Mouse (Mus musculus): ENCODE measurements around the gene Rarres1.

Rarres1 gene

DNA sequence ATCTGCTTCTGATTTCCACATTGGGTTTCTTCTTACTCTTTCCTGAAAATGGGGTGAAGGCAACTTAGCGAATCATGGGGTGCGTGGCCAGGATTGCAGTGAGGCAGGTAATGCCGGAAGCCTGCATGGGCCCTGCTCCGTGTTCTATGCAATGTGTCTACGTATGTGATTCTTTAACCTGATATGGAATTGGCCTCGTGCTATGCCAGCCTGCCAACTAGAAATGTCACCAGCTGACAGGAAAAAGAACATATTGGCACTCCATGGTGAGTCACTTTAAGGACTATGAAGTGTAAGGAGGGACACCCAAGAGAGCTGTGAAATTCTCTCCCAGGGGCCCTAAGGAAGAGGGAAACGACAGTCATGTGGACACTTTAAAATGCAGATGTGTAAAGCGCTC, 22.2 kb downstream of the Rarres1 start:
- no peak for DNase-seq (ENCODE audit: low spot score in 2 of 2)

DNA sequence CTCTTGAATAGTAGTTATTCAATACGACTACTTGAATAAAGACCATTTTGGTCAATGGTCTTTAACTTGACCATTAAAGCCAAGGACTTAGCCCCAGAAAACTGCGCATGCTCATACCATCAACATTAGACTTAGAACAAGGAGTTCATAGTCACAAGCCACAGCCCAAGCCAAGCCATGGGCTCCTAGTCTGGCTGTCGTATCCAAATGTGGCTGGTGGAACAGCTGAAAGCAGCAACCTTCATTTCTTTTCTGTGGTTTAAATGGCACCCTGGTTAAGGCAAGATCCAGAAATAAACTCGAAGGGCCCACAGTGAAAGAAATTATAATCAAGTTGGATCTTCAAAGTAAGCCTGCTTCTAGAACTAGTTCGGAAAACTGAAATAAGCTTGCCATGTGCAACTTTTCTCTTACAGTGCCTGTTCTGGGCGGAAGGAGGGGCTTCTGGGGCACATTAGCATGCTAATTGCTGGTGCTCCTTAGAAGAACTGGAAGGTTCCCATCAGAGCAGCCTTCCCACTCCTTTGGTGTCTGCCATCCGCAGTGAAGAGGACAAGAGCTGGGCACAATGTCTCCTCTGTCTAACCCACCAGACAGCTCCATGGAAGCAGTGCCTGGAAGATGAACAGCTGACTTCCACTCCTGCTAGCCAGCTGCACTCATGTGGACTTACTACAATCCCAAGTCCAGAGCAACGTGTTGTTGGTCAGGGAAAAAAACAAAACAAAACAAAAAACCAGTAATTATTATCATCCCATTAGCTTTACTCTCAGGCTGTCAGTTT, 23.0 kb downstream of the Rarres1 start:
- no peak for DNase-seq (ENCODE audit: low spot score in 2 of 2)

DNA sequence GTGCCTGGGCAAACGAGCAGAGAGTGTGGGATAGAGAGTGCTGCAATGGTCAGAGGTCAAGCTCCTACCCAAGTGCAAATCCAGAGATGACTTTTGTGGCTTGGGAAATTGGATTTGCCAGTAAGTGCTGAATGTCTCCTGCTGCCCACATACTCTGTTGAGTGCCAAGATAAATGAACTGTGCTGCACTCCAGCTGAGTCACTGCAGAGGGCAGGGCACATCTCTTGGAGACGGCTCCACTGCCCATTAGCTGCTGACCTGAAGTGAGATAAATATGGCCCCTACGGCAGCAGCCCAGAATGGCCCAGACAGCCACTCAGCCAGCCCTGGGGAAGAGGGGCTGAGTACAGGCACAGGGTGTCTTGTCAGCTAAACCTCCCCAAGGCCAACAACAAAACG, 25.2 kb downstream of the Rarres1 start:
- no peak for DNase-seq (ENCODE audit: low spot score in 2 of 2)

DNA sequence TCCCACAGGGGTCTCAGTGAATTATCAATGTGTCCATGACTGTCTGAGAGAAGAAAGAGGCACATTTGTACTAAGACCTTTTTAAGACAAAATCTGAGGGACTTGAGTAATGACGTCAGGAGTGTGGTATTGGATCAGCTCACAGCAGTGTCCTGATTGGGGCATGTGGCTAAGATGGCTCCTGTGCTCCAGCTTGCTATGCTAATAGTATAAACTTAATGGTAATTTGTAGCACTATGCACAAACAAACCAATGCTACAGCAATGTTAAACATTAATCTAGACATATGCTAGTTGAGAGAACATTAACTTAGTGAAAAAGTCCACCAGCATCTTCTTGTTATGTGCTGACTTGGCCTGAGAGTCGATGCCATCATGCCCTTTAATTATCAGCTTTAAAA, 30.1 kb downstream of the Rarres1 start:
- no peak for DNase-seq (ENCODE audit: low spot score in 2 of 2)

DNA sequence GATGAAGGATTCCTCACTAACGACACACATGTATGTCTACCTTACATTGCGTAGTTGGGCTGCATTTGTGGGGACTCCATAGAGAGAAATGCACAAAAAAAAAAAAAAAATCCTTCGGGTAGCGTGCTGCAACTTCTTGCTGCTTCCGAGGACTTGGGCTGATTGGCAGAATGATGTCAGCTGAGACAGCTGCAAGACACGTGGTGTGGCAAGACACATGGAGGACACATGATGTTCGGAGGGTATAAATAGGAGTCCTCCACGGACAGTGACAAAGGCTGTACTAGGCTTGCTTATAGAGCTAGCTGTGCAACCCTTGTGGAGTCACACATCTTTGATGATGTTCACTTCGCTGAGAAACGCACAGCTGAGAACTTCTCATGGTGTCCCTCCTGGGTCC, 32.9 kb downstream of the Rarres1 start:
- no peak for DNase-seq (ENCODE audit: low spot score in 2 of 2)

DNA sequence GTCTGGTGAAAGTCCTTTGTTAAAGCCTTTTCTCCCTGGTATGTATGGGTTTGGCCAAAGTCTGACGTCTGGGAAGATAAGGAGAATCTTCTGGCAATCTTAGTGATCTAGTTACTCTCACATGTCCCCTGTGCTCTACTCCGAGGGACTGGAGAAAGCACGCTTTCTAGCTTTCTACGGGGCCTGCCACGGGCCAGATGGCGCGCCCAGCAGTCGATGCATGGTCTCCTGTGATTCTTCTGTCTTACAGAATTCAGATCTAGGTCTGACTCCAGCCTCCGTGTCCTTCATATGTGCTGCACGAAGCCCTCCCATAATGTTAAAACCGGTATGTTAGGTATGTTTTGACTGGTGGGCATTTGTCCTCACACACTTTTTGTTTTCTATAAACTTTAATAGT, 35.5 kb downstream of the Rarres1 start:
- no peak for DNase-seq (ENCODE audit: low spot score in 2 of 2)

DNA sequence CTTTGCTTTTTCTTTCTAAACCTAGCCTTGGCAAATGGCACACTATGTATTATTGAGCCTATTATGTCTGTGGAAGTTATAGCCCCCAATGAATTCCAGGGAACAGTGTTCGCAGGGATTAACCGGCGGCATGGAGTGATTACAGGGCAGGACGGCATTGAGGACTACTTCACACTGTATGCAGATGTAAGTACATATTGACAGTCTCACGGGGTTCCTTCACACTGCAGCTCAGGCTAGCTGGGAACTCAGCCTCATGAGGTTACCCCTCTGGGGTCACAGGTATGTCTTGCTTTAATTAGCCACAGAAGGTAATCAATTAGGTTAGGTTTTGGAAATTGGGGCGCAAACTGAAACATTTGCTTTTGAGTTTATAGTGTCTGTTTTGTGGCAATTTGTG, 41.9 kb downstream of the Rarres1 start:
- DNase-seq (ENCODE audit: low spot score in 2 of 2): no peak

DNA sequence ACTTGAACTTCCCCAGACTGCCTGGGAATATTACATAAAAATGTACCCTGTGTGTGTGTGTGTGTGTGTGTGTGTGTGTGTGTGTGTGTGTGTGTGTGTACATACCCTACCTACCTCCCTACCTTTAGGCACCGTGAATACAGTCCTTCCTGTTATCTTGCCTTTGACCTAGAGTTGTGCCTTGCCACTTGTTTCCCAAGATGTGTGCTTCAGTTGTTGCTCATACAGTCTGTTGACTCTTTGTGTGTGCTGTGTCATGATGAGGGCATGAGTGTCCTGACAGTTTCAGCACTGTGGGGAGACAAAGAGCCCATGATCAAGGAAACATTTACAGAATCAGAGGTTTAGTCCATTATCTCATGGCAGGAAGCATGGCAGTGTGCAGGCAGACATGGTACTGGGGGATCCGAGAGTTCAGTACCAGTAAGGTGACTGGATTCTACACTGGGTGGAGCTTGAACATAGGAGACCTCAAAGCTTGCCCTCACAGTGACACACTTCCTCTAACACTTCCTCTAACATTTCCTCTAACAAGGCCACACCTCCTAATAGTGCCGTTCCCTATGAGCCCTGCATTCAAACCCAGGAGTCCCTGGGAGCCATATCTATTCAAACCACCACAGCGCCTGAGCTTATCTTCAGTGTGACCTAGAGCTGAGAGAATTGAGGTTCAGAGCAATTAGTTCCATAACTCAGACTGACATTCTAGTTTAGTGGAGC, 43.8 kb downstream of the Rarres1 start:
- no peak for DNase-seq (ENCODE audit: low spot score in 2 of 2)

DNA sequence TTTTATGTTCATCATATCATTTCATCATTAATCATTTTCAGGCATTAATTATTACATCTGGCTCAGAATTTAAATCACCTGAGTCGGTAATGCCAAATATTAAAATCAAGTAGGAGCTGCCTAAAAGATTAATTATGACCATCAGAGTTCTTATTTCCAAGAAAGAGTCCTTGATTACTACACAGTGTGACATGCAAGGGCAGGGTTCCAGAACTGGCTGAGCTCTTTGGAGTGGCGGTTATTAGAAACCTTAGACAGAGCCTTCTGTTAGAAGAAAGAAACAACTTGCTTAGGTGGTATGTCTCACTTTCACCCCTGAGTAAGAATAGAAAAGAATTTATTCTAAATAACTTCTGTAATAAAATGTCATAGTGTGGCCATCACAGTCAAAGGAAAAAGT, 48.0 kb downstream of the Rarres1 start:
- DNase-seq (ENCODE audit: low spot score in 2 of 2): no peak

DNA sequence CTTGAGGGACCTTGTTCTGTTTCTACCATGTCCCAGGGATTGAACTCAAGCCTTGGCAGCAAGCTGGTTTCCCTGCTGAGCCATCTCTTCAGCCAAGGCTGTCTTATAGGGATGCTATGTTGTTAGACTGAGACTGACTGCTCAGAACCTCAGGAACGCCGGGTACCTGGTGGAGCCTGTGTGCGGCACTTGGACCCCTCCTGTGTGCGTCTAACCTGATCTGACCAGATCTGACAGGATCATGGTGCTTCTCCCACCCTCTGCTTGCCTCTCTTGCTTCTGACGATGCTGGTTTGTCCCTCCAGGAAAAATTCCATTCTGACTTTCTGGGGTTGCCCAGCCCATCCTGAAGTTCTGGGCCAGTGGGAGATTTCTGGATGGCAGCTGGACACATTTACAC, 48.7 kb downstream of the Rarres1 start:
- no peak for DNase-seq (ENCODE audit: low spot score in 2 of 2)

DNA sequence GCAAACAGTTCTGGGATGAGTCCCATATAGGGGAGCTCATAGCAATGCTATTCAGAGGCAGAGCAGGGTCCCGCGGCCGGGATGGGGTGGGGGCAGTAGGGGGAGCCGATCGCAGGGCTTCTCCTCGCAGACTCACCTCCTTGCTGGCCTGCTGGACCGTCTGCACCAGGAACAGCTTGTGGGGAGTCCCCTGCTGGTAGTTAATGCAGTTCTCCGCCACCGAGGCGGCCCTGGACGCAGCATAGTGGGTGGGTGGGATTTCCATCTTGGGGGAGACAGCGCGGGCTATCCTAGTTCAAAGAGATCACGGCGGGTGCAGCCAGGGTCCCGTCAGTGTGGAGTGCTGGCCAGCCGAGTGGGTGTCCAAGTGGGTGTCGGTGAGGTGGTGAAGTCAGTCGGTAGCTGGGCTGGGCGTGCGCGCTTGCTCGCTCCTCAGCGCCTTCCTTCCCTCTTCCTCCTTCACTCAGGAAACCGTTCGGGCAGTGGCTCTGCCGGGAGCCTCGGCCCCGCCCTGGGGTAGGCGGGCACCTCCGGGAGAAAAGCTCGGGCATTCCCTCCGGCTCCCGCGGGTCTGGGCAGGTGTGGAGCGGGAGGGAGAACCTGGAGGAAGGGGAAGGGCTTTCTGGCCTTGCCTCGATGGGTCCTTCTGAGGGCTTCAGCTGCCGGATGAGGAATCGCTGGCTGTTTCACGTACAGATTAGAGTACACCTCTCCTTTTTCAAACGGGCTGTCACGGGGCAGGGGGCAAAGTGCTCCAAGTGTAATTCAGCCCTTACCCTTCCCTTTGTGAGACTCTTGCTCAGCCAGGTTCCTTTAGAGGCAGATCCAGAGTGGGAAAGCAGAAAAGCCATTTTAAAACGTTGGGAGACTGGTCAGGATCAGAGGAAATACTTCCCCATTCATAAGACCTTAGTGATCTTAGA, 51.6 kb downstream of the Rarres1 start, which contains the start of gene Lxn:
Gene Lxn (minus strand): TSS at position 477 of the 923 bp plus-strand sequence.
- DNase-seq (ENCODE audit: low spot score in 2 of 2): peak; percentile 37 to 49

DNA sequence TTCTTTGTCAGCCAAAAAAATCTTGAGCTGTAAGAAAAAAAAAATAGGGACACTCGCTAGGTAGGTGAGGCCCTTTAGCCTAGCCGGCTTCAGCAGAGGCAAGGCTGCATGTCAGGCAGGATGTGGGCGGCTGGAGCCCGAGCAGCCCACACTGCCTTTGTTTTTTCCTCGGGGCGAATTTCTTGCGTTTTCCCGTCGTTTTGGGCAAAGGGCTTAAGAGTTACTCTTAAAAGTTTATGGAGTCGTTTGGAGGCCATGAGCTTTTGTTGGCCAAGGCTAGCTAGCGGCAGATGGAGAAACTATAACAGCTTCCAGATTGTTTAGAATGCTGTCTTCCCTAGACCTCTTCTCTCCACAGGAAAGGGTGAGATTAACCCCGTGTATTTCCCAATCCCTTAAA, 52.3 kb downstream of the Rarres1 start:
- DNase-seq (ENCODE audit: low spot score in 2 of 2): no peak

DNA sequence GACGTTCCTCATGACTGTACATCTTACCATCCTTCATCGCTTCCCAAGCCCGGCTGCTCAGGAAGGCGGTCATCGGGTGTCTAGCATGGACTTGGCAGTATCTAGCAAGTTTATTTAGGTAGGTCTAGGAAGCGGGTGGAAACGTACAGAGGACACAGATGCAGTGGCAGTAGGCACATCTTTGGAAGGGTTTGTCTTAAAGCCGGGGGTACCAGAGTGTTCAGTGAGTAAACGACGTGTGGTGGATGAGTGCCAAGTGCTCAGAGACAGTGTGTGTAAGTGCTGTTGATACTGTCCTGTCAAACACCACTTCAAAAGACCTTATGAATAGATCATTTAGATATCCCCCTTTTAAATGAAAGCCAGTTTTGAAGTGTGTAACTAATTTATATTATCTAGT, 52.7 kb downstream of the Rarres1 start:
- DNase-seq (ENCODE audit: low spot score in 2 of 2): no peak

DNA sequence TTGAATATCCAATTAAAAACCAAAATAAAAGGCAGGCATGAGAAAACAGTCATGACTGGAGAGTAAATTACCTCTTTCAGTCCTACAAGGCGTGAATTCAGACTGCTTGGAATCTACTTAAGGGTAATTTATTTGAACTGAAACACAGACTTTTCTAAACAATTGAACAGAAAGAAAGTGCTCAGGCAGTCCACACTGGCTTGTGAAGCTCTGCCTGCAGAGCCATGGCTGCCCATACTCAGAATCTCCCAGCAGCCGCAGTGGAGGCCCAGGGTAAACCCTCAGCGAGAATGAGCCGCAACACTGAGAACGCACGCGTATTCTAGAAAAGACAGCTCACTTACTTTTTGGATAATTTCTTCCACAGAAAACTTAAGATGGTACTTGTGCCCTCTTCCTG, 53.3 kb downstream of the Rarres1 start:
- no peak for DNase-seq (ENCODE audit: low spot score in 2 of 2)

DNA sequence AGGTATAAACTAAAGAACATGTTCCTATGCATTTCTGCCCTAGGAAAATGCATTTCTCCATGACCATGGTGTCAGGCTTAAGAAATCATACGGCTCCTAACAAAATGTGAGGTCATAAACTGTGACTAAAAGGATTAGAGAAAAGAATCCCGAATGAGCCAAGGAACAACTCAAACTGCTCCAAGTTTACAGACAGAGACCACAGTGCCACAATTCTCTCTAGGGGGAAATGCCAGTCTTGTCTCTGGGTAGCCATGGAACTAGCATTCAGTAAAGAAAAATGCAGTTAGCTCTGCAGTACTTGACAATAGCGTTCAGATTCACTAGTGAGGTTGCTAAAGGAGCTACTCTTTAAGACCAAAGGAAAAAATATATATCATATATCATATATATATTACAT, 55.4 kb downstream of the Rarres1 start:
- no peak for DNase-seq (ENCODE audit: low spot score in 2 of 2)

DNA sequence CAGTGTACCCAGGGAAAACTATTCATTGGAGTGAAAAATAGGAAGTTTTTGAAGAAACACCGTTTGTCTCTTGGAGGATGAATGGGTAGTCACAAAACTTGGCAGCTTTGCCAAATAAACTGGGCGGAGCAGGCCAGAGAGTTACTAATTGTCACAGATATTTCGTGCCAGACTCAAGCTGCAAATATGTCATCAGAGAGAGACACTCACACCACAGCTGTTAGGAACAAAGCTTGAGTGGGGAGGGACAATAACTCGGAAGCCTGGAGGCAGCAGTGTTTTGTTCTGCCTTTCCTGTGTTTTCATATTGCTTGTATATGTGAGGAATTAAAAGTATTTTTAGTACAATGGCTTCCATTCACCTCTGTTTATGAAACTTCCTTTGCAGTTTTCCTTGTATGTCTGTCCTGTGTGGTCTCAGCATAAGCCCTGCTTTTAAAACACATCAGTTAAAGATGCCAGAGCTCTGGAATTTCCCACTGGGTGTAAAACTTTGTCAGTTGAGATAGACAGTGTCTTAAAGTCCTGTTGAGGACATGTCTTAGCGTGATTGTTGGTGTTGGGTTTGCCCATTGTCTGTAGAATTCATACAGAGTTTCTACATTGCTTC, 64.6 kb downstream of the Rarres1 start:
- no peak for DNase-seq (ENCODE audit: low spot score in 2 of 2)

DNA sequence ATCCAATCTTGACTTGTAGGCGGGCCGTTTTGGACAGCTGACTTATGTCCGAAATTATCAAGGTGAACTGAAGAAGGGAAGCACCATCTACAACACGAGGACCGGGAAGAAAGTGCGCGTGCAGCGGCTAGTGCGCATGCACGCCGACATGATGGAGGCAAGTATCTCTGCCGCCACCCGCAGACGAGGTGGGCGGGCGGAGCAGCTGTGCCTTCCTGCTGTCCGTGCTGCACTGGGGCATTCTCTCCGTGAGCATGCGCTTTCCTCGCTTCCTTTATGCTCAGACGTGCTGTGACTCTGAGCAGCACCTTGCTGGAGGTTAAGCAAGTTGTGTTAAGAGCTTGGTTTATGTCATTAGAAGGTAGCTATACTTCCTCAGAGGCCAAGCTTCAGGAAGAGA, 65.7 kb downstream of the Rarres1 start:
- DNase-seq (ENCODE audit: low spot score in 2 of 2): no peak

DNA sequence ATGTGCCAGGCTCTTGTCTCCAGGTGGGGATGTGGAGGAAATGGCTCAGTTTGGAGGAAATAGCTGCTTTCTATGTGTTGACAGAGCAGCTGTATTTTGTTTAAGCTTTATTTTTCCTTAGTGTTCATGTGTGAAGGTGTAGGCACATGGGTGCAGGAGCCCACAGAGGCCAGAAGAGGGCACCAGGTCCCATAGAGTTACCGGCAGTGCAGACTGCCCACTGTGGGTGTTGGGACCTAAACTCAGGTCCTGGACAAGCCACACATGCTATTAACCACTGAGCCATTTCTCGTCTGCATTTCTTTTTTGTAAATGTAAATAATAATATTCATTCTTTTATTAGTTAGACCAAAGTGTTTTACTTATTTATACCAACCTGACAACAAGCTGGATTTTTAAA, 68.2 kb downstream of the Rarres1 start:
- no peak for DNase-seq (ENCODE audit: low spot score in 2 of 2)

DNA sequence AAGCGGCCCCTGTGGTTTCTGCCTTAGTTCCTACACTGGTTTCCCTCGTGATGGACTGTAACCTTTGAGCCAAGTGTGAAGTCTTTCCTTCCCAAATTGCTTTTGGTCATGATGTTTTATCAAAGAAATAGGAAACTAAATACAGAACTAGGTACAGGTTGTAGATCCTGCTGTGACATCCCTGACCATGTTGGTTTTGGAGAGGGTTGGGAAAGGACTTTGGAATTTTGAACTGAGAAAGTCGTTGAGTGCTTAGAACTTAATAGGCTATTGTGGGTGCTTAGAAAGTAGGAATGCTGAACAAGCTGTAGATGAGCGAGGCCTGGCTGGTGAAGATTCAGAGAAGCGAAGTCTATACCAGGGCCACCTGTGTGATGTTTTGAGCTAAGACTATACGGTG, 81.3 kb downstream of the Rarres1 start:
- DNase-seq (ENCODE audit: low spot score in 2 of 2): no peak

DNA sequence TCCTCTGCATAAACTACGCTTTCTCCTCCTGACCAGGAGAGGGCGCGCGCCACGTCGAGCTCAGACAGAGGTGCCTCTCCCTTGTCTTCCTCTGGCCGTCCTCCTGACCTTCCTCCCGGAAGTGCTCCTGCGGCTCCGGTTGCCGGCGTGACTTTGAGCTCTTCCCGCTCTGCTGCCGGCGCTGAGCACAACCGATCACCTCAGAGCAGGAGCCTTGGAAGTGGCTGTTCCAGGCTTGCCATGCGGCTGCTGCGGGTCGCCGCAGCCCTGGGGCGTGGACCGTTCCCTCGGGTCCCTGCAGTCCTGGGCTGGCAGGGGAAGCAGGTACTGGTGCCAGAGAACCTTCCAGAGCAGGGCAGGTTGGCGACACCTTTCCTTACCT, 85.3 kb downstream of the Rarres1 start, which contains the start of gene Gfm1:
Gene Gfm1 (plus strand): TSS at position 98 of the 382 bp plus-strand sequence.
- DNase-seq (ENCODE audit: low spot score in 2 of 2): peak; percentile 78 to 91

DNA sequence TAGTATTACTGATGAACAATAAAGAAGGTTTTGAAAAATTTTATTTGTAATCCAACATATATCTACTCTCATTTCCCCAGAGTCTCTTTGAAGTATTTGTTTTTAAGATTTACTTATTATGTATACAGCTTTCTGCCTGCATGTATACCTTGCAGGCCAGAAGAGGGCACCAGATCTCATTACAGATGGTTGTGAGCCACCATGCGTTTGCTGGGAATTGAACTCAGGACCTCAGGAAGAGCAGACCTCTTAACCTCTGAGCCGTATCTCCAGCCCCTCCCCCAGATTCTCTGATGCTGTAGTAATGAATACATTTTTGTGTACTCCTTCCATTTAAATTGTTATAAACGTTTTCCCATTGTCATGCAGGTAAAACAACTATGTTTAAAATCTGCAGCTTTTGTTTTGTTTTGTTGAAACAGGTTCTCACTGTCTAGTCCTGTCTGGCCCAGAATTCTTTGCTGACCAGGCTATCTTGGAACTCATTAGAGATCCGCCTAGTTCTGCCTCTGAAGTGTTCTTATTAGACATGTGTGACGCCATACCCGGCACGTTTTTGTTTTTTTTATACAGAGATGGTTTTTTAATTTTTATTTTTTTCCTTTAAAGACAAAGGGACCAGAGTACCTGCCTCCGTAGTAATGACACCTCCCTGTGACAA, 85.9 kb downstream of the Rarres1 start:
- no peak for DNase-seq (ENCODE audit: low spot score in 2 of 2)
